Mouse (Mus musculus): Measurements from ENCODE around the gene A430089I19Rik. TPM values are rescaled to one million over a fixed set of nuclear protein-coding genes. Genes with fewer than 3 reads are reported as not detected.
"Not testable (repeated sequence)": the region's sequence is repeated elsewhere in the genome, so short reads cannot be mapped to it uniquely, and the experiment has no call there.

A430089I19Rik gene
- polyA plus RNA-seq (2015; fragmentation: Nextera tagmentation; extraction: Ambion mirVana) = not detected in 2 replicates

DNA sequence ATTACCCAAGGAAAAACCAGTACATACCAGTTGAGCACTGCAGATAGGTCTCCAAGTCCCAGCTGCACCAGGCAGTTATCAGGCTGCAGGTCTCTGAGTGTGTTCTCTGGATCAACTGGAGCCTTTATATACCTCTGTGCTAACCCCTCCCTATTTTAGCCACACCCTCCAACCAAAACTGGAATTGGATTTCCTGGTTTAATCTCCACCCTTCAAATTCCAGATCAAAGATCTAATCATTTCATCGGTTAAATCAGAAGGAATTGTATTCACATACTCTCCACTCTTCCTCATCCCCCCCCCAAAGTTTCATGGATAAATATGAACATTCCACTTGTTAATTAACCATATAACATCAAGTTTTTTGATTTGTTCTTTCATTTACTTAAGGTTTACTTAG, at the start of gene A430089I19Rik:
Gene A430089I19Rik, minus strand, starts transcription at position 101 of the 400 bp plus-strand sequence.
- H3K9ac ChIP-seq; H3K27me3 ChIP-seq (replicated peaks); H3K36me3 ChIP-seq; ATAC-seq (ENCODE audit: extremely low read depth, insufficient number of reproducible peaks, low FRiP score, low TSS enrichment); H3K27ac ChIP-seq (replicated peaks); H3K4me3 ChIP-seq; H3K4me1 ChIP-seq; H3K4me2 ChIP-seq; H3K9me3 ChIP-seq: not testable (repeated sequence)
- 73% methylated on average over 1 of the region's 1 CpGs for WGBS

DNA sequence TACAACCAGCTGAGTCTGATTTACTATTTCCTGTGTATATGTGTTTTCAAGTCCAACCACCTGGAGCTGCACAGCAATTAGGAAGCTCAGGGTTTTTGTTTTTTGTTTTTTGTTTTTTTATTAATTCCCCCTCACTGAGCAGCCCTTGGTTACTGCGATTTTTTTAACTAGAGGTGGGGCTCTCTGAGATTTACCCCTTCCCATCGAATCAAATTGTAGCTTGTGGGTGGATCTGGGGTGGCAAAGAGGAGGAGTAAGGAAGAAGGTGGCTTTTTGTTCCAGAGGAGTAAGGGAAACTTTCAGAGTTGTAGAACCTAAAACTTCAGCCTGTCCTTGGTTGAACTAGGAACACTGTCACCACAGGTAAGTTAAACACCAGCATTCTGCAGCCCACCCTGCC, 32.9 kb upstream of the A430089I19Rik start, which contains the start of gene AA792892:
Gene AA792892, plus strand, starts transcription at position 301 of the 400 bp plus-strand sequence.
- not testable (repeated sequence) for H3K9me3 ChIP-seq; ATAC-seq (ENCODE audit: extremely low read depth, insufficient number of reproducible peaks, low FRiP score, low TSS enrichment); H3K36me3 ChIP-seq; H3K4me3 ChIP-seq; H3K9ac ChIP-seq; H3K27me3 ChIP-seq (replicated peaks); H3K4me1 ChIP-seq; H3K27ac ChIP-seq (replicated peaks); H3K4me2 ChIP-seq
- WGBS = no CpG with 5 or more reads among the region's 2 CpGs

DNA sequence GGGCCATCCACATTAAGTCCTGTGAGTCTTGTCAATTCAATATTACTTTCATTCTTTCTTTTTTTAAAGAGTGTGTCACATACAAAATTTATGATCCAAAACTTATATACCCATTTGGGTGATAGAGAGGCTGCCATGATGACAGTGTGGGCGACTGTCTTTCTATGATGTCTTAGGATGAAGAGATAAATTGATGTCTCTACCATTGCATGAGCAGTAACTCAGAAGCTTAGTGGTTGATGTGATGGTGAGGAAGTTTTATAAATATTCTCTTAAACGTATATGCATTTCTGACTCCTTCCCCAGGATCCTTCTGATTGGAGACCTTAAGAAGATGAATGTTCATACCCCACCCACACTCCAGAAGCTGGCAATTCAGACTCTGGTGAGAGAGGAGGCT, 7.5 kb upstream of the A430089I19Rik start, which contains the start of gene Gm6502:
Gene Gm6502, plus strand, starts transcription at position 301 of the 400 bp plus-strand sequence.
- not testable (repeated sequence) for H3K4me2 ChIP-seq; H3K27me3 ChIP-seq (replicated peaks); H3K4me3 ChIP-seq; H3K9ac ChIP-seq; H3K27ac ChIP-seq (replicated peaks); ATAC-seq (ENCODE audit: extremely low read depth, insufficient number of reproducible peaks, low FRiP score, low TSS enrichment); H3K4me1 ChIP-seq; H3K9me3 ChIP-seq; H3K36me3 ChIP-seq
- WGBS = no CpG with 5 or more reads among the region's 2 CpGs

Other genes with a start within 250 kb of the A430089I19Rik start
- gene BC061212, start 236.3 kb downstream of the A430089I19Rik start, polyA plus RNA-seq (2015; fragmentation: Nextera tagmentation; extraction: Ambion mirVana) = not detected in 2 replicates
- not detected in 2 replicates for gene Gm6351, start 230.4 kb downstream of the A430089I19Rik start, polyA plus RNA-seq (2015; fragmentation: Nextera tagmentation; extraction: Ambion mirVana)
- not detected in 2 replicates for gene Gm3106, start 88.8 kb downstream of the A430089I19Rik start, polyA plus RNA-seq (2015; fragmentation: Nextera tagmentation; extraction: Ambion mirVana)
- not detected in 2 replicates for gene Gm6502, start 7.6 kb upstream of the A430089I19Rik start, polyA plus RNA-seq (2015; fragmentation: Nextera tagmentation; extraction: Ambion mirVana)
- not detected in 2 replicates for gene AA792892, start 33.0 kb upstream of the A430089I19Rik start, polyA plus RNA-seq (2015; fragmentation: Nextera tagmentation; extraction: Ambion mirVana)
- gene Gm7682, start 139.0 kb upstream of the A430089I19Rik start, polyA plus RNA-seq (2015; fragmentation: Nextera tagmentation; extraction: Ambion mirVana) = not detected in 2 replicates
- gene Gm3139, start 219.5 kb upstream of the A430089I19Rik start, polyA plus RNA-seq (2015; fragmentation: Nextera tagmentation; extraction: Ambion mirVana) = not detected in 2 replicates